19 mouse cellular contexts compared by ENCODE assay signal in the genomic region with DNA sequence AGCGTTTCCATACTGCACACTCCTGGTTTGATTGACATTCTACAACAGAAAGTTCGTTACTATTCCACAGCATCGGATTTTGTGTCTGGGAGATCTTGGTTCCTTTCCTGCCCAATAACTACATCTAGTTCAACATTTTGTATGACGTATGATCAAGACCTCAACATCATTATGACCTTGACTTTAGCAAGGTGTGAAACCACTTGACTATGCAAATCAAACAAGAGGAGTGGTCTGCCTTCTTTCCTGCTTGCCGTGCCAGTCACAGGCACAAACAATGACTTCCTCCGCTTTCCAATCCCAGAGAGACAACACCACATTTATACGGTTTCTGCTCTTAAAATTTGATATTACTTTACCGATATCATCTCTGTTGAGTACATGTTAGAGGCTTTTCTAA.
"Had no signal": no experiment of that assay in that cellular context is flagged by ENCODE, and none has a peak within 500 bp of the region (broad histone marks: within the 10 kb centered on the region; RNA-seq: fewer than 3 reads in every experiment).

No protein-coding gene starts in this region.

- ATAC-seq: midbrain, embryonic 16.5 days had no signal

- H3K4me2 ChIP-seq: lung, embryonic 14.5 days; midbrain, embryonic 12.5 days; neural tube, embryonic 13.5 days; neural tube, embryonic 15.5 days had no signal

- DNase-seq: lung, adult 18-20 months; lung, embryonic 14.5 days; lung, postnatal 14 days; lung, postnatal 4 days; midbrain, embryonic 14.5 days; retina, postnatal 1 day; right cerebral cortex, adult 18-20 months; right cerebral cortex, postnatal 25 days; right cerebral cortex, postnatal 4 days; spleen, adult 18-20 months; thymus, adult 18-20 months; thymus, postnatal 25 days; thymus, postnatal 4 days had no signal

- H3K4me3 ChIP-seq: midbrain, embryonic 10.5 days; midbrain, embryonic 12.5 days; myocyte; neural tube, embryonic 13.5 days; neural tube, embryonic 15.5 days had no signal

- H3K9me3 ChIP-seq: midbrain, embryonic 10.5 days; midbrain, embryonic 12.5 days; neural tube, embryonic 13.5 days; neural tube, embryonic 15.5 days had no signal

- H3K27me3 ChIP-seq: midbrain, embryonic 12.5 days; neural tube, embryonic 13.5 days; neural tube, embryonic 15.5 days had no signal

- H3K36me3 ChIP-seq: midbrain, embryonic 12.5 days; neural tube, embryonic 13.5 days; neural tube, embryonic 15.5 days had no signal

- H3K9ac ChIP-seq: lung, embryonic 14.5 days; midbrain, embryonic 12.5 days; neural tube, embryonic 13.5 days; neural tube, embryonic 15.5 days had no signal

- H3K27ac ChIP-seq: midbrain, embryonic 10.5 days; midbrain, embryonic 12.5 days; neural tube, embryonic 13.5 days; neural tube, embryonic 15.5 days had no signal
